Mouse (Mus musculus): ENCODE results near the gene Nr2c2. TPM values are rescaled to one million over a fixed set of nuclear protein-coding genes. Genes with fewer than 3 reads are reported as not detected.
A peak's percentile ranks its signal among the peaks of the same experiment; 100 is the strongest.
"Not testable (repeated sequence)": the region's sequence is repeated elsewhere in the genome, so short reads cannot be mapped to it uniquely, and the experiment has no call there.

Gene Nr2c2
- total and polyA plus RNA-seq, 2 experiments from 2014 or later, result 8.0 to 48.9 TPM

GRCm38 (mm10) chr6:92082756-92083155, 8.4 kb upstream of the Nr2c2 start:
- Histone ChIP-seq H3K4me1 (ENCODE audit: control insufficient read depth, insufficient read depth) (no peaks in the 10 kb centered on the region), H3K4me2 (ENCODE audit: low read depth, low read length) (no peak overlapping the region), H3K27ac (ENCODE audit: low read depth) (no peak overlapping the region), H3K36me3 (replicated peaks; ENCODE audit: control insufficient read depth, insufficient read depth, low read length) (no peaks in the 10 kb centered on the region), H3K4me3 (ENCODE audit: low read depth, low read length) (no peak overlapping the region), H3K9me3 (replicated peaks; ENCODE audit: control insufficient read depth, low read length) (no peaks in the 10 kb centered on the region), H3K9ac (replicated peaks; ENCODE audit: low read depth, low read length) (no peak overlapping the region), H3K27me3 (ENCODE audit: control insufficient read depth, insufficient read depth, low read length) (no peaks in the 10 kb centered on the region)
- ATAC-seq (ENCODE audit: insufficient read depth, low read depth), result no peak
- no peak for DNase-seq (ENCODE audit: low spot score)
- 70% methylated on average over 4 of the region's 4 CpGs for WGBS
- TF ChIP-seq CTCF (IDR thresholded peaks at IDR 0.05; ENCODE audit: low read depth), result no peak
- no peak for TF ChIP-seq EP300 (IDR thresholded peaks at IDR 0.05; ENCODE audit: low read depth)

GRCm38 (mm10) chr6:92084932-92085331, 6.3 kb upstream of the Nr2c2 start:
- WGBS, result 71% methylated on average over 3 of the region's 3 CpGs
- Histone ChIP-seq H3K36me3 (replicated peaks; ENCODE audit: control insufficient read depth, insufficient read depth, low read length) (no peaks in the 10 kb centered on the region), H3K9me3 (replicated peaks; ENCODE audit: control insufficient read depth, low read length) (no peaks in the 10 kb centered on the region), H3K9ac (replicated peaks; ENCODE audit: low read depth, low read length) (no peak overlapping the region), H3K4me3 (ENCODE audit: low read depth, low read length) (no peak overlapping the region), H3K4me1 (ENCODE audit: control insufficient read depth, insufficient read depth) (0 out of 2 replicates have a peak, but pooled peaks cover under 1% of the 10 kb centered on the region), H3K27me3 (ENCODE audit: control insufficient read depth, insufficient read depth, low read length) (no peaks in the 10 kb centered on the region), H3K27ac (ENCODE audit: low read depth) (no peak overlapping the region), H3K4me2 (ENCODE audit: low read depth, low read length) (no peak overlapping the region)
- ATAC-seq (ENCODE audit: insufficient read depth, low read depth) (no peak), DNase-seq (ENCODE audit: low spot score) (no peak)
- TF ChIP-seq CTCF (IDR thresholded peaks at IDR 0.05; ENCODE audit: low read depth) (no peak), EP300 (IDR thresholded peaks at IDR 0.05; ENCODE audit: low read depth) (no peak)

GRCm38 (mm10) chr6:92089141-92089540, 2.0 kb upstream of the Nr2c2 start:
- not testable (repeated sequence) for H3K9ac ChIP-seq (replicated peaks; ENCODE audit: low read depth, low read length); H3K27me3 ChIP-seq (ENCODE audit: control insufficient read depth, insufficient read depth, low read length); DNase-seq (ENCODE audit: low spot score); ATAC-seq (ENCODE audit: insufficient read depth, low read depth); H3K36me3 ChIP-seq (replicated peaks; ENCODE audit: control insufficient read depth, insufficient read depth, low read length); H3K4me2 ChIP-seq (ENCODE audit: low read depth, low read length); H3K4me3 ChIP-seq (ENCODE audit: low read depth, low read length); H3K27ac ChIP-seq (ENCODE audit: low read depth); H3K9me3 ChIP-seq (replicated peaks; ENCODE audit: control insufficient read depth, low read length)
- 81% methylated on average over 7 of the region's 7 CpGs for WGBS
- H3K4me1 ChIP-seq (ENCODE audit: control insufficient read depth, insufficient read depth), result peaks cover 20% of the 10 kb centered on the region

- H3K4me1 ChIP-seq (ENCODE audit: control insufficient read depth, insufficient read depth), result peaks cover 28% of the 10 kb centered on the region
- no peaks in the 10 kb centered on the region for H3K27me3 ChIP-seq (ENCODE audit: control insufficient read depth, insufficient read depth, low read length)
- no peak for DNase-seq (ENCODE audit: low spot score)
- WGBS, result 95% methylated on average over 4 of the region's 4 CpGs
- H3K27ac ChIP-seq (ENCODE audit: low read depth), result no peak overlapping the region
- no peaks in the 10 kb centered on the region for H3K36me3 ChIP-seq (replicated peaks; ENCODE audit: control insufficient read depth, insufficient read depth, low read length)
- H3K9me3 ChIP-seq (replicated peaks; ENCODE audit: control insufficient read depth, low read length), result no peaks in the 10 kb centered on the region
- no peak for ATAC-seq (ENCODE audit: insufficient read depth, low read depth)
- TF ChIP-seq EP300 (IDR thresholded peaks at IDR 0.05; ENCODE audit: low read depth) (no peak), CTCF (IDR thresholded peaks at IDR 0.05; ENCODE audit: low read depth) (no peak)
- no peak overlapping the region for H3K4me3 ChIP-seq (ENCODE audit: low read depth, low read length)
- H3K9ac ChIP-seq (replicated peaks; ENCODE audit: low read depth, low read length), result no peak overlapping the region
- H3K4me2 ChIP-seq (ENCODE audit: low read depth, low read length), result no peak overlapping the region
Measured at GRCm38 (mm10) chr6:92089982-92090381, 1.2 kb upstream of the Nr2c2 start.

GRCm38 (mm10) chr6:92090497-92090896, 693 bp upstream of the Nr2c2 start:
- Histone ChIP-seq H3K4me3 (ENCODE audit: low read depth, low read length) (peak overlapping the region; percentile 88), H3K9ac (replicated peaks; ENCODE audit: low read depth, low read length) (peak overlapping the region; percentile 99), H3K4me1 (ENCODE audit: control insufficient read depth, insufficient read depth) (peaks cover 32% of the 10 kb centered on the region), H3K4me2 (ENCODE audit: low read depth, low read length) (peak overlapping the region; percentile 70), H3K36me3 (replicated peaks; ENCODE audit: control insufficient read depth, insufficient read depth, low read length) (no peaks in the 10 kb centered on the region), H3K9me3 (replicated peaks; ENCODE audit: control insufficient read depth, low read length) (no peaks in the 10 kb centered on the region), H3K27ac (ENCODE audit: low read depth) (peak overlapping the region; percentile 100), H3K27me3 (ENCODE audit: control insufficient read depth, insufficient read depth, low read length) (no peaks in the 10 kb centered on the region)
- TF ChIP-seq CTCF (IDR thresholded peaks at IDR 0.05; ENCODE audit: low read depth) (no peak), EP300 (IDR thresholded peaks at IDR 0.05; ENCODE audit: low read depth) (no peak)
- ATAC-seq (ENCODE audit: insufficient read depth, low read depth) (no peak), DNase-seq (ENCODE audit: low spot score) (no peak)
- 2% methylated on average over 4 of the region's 4 CpGs for WGBS

GRCm38 (mm10) chr6:92091767-92092489, 738 bp downstream of the Nr2c2 start:
- TF ChIP-seq CTCF (IDR thresholded peaks at IDR 0.05; ENCODE audit: low read depth) (peak; percentile 12; the same call in 1 of the 2 replicates), EP300 (IDR thresholded peaks at IDR 0.05; ENCODE audit: low read depth) (0 out of 2 replicates have a peak, but pooled peaks have one; percentile 74)
- Histone ChIP-seq H3K36me3 (replicated peaks; ENCODE audit: control insufficient read depth, insufficient read depth, low read length) (no peaks in the 10 kb centered on the region), H3K4me3 (ENCODE audit: low read depth, low read length) (peak overlapping the region; percentile 88), H3K4me2 (ENCODE audit: low read depth, low read length) (peak overlapping the region; percentile 70), H3K4me1 (ENCODE audit: control insufficient read depth, insufficient read depth) (peaks cover 32% of the 10 kb centered on the region), H3K9ac (replicated peaks; ENCODE audit: low read depth, low read length) (peak overlapping the region; percentile 99), H3K27me3 (ENCODE audit: control insufficient read depth, insufficient read depth, low read length) (no peaks in the 10 kb centered on the region), H3K27ac (ENCODE audit: low read depth) (peak overlapping the region; percentile 100), H3K9me3 (replicated peaks; ENCODE audit: control insufficient read depth, low read length) (no peaks in the 10 kb centered on the region)
- WGBS, result under 1% methylated on average over 49 of the region's 81 CpGs
- peak; percentile 96 for DNase-seq (ENCODE audit: low spot score)
- ATAC-seq (ENCODE audit: insufficient read depth, low read depth), result peak; percentile 97
